Mouse (Mus musculus): Measurements from ENCODE around the gene Gm48551. TPM values are rescaled to one million over a fixed set of nuclear protein-coding genes. Genes with fewer than 3 reads are reported as not detected.

The Gm48551 gene
- polyA plus RNA-seq, 1 experiment from 2014 or later: 3.8 TPM

- H3K27ac ChIP-seq (ENCODE audit: low read depth, low read length): peak overlapping the region; percentile 71
- peak; percentile 96 for ATAC-seq (ENCODE audit: low FRiP score, low TSS enrichment)
- peak overlapping the region; percentile 90 for H3K9ac ChIP-seq (ENCODE audit: low read depth, low read length)
- H3K9me3 ChIP-seq (ENCODE audit: control insufficient read depth, low read length): no peaks in the 10 kb centered on the region
- peaks cover 19% of the 10 kb centered on the region for H3K36me3 ChIP-seq (ENCODE audit: control insufficient read depth, insufficient read depth, low read length)
- peak overlapping the region; percentile 82 for H3K4me3 ChIP-seq (ENCODE audit: low read length)
- H3K4me2 ChIP-seq (replicated peaks; ENCODE audit: low read depth, low read length): peak overlapping the region; percentile 52
- H3K27me3 ChIP-seq (ENCODE audit: control insufficient read depth, insufficient read depth, low read length): no peaks in the 10 kb centered on the region
- WGBS: under 1% methylated on average over 46 of the region's 46 CpGs
- peaks cover 12% of the 10 kb centered on the region for H3K4me1 ChIP-seq (ENCODE audit: control insufficient read depth, insufficient read depth, low read length)
These were observed 5.6 kb upstream of the Gm48551 start for GRCm38 (mm10) chr10:81378553-81379182.

GRCm38 (mm10) chr10:81379183-81379553 is 5.1 kb upstream of the Gm48551 start:
- Histone ChIP-seq H3K4me1 (ENCODE audit: control insufficient read depth, insufficient read depth, low read length) (peaks cover 12% of the 10 kb centered on the region), H3K4me3 (ENCODE audit: low read length) (peak overlapping the region; percentile 49), H3K4me2 (replicated peaks; ENCODE audit: low read depth, low read length) (peak overlapping the region; percentile 52), H3K27ac (ENCODE audit: low read depth, low read length) (peak overlapping the region; percentile 71), H3K36me3 (ENCODE audit: control insufficient read depth, insufficient read depth, low read length) (peaks cover 14% of the 10 kb centered on the region), H3K9ac (ENCODE audit: low read depth, low read length) (peak overlapping the region; percentile 68), H3K27me3 (ENCODE audit: control insufficient read depth, insufficient read depth, low read length) (no peaks in the 10 kb centered on the region), H3K9me3 (ENCODE audit: control insufficient read depth, low read length) (no peaks in the 10 kb centered on the region)
- ATAC-seq (ENCODE audit: low FRiP score, low TSS enrichment): no peak
- 58% methylated on average over 3 of the region's 3 CpGs for WGBS

DNA sequence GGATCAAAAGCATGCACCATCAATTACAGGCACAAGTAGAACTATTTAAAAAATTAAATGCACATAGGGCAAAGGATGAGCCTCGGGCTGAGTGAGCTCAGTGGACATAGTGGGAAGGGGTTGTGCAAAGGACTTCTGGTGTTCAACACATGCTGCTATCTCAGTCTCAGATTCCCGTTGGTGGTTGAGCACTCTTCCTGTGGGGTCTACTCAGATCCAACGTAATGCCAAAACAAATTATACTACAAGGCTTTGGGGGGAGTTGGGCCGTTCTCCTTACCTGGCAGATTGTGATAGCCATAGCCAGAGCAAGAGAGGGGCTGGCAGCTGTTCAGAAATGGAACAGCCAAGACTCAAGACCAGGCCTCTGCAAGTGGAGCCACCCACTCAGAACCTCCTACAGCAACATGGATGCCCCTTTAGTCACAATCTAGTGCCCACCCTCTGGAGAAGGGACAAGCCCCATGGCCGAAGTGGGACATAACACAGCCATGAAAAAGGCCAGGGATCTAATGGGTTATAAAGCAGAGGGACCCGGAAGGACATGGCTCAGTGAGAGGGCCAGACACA is 4.4 kb upstream of the Gm48551 start:
- H3K27ac ChIP-seq (ENCODE audit: low read depth, low read length): no peak overlapping the region
- peaks cover 8% of the 10 kb centered on the region; the same call in 1 of the 2 replicates for H3K36me3 ChIP-seq (ENCODE audit: control insufficient read depth, insufficient read depth, low read length)
- H3K4me1 ChIP-seq (ENCODE audit: control insufficient read depth, insufficient read depth, low read length): peaks cover 12% of the 10 kb centered on the region
- no peaks in the 10 kb centered on the region for H3K9me3 ChIP-seq (ENCODE audit: control insufficient read depth, low read length)
- 94% methylated on average over 6 of the region's 6 CpGs for WGBS
- ATAC-seq (ENCODE audit: low FRiP score, low TSS enrichment): no peak
- H3K9ac ChIP-seq (ENCODE audit: low read depth, low read length): no peak overlapping the region
- H3K4me3 ChIP-seq (ENCODE audit: low read length): no peak overlapping the region
- H3K27me3 ChIP-seq (ENCODE audit: control insufficient read depth, insufficient read depth, low read length): no peaks in the 10 kb centered on the region
- no peak overlapping the region for H3K4me2 ChIP-seq (replicated peaks; ENCODE audit: low read depth, low read length)

DNA sequence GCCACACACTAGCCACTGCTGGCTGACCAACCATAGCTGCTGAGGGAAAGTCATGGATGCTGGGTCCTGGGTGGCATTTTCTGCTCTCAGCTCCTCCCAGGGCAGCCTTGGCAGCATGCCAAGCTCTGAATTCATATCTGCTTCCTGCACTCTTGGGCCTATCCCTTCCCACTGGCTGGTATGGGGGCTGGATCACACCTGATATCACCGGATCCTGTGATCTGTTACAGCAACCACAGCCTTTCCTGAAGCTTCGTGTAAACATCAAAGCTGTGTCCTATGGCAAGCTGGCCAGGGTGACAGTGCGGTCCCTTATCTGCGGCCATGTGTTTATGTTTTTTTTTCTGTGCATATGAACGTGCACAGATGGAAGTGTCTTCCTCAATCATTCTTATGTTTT is 2.2 kb upstream of the Gm48551 start:
- 0 out of 2 replicates have a peak overlapping the region, but pooled peaks have one; percentile 9 for H3K27ac ChIP-seq (ENCODE audit: low read depth, low read length)
- WGBS: 80% methylated on average over 5 of the region's 5 CpGs
- H3K4me2 ChIP-seq (replicated peaks; ENCODE audit: low read depth, low read length): no peak overlapping the region
- no peak for ATAC-seq (ENCODE audit: low FRiP score, low TSS enrichment)
- peaks cover 13% of the 10 kb centered on the region for H3K36me3 ChIP-seq (ENCODE audit: control insufficient read depth, insufficient read depth, low read length)
- H3K9ac ChIP-seq (ENCODE audit: low read depth, low read length): no peak overlapping the region
- no peaks in the 10 kb centered on the region for H3K9me3 ChIP-seq (ENCODE audit: control insufficient read depth, low read length)
- H3K4me1 ChIP-seq (ENCODE audit: control insufficient read depth, insufficient read depth, low read length): peaks cover 13% of the 10 kb centered on the region
- H3K27me3 ChIP-seq (ENCODE audit: control insufficient read depth, insufficient read depth, low read length): no peaks in the 10 kb centered on the region
- no peak overlapping the region for H3K4me3 ChIP-seq (ENCODE audit: low read length)

DNA sequence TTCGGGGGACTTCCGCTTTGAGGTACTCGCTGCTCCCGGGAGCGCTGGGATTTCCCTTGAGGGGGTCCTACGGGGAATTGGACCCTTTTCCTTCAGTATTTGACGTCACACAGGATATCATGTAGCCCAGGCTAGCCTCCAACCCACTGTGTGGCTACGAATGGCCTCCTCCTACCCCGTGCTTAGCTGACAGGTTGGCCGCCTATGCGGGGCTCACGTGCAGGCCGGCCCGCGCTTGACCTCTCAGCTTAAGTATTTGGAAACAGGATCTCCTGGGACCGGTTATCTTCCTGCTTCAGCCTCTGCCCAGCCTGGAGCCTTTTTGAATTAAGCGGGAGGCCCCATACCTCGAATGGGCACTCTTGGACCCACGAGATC is 328 bp downstream of the Gm48551 start:
- H3K4me1 ChIP-seq (ENCODE audit: control insufficient read depth, insufficient read depth, low read length): peaks cover 13% of the 10 kb centered on the region
- H3K27me3 ChIP-seq (ENCODE audit: control insufficient read depth, insufficient read depth, low read length): no peaks in the 10 kb centered on the region
- H3K4me3 ChIP-seq (ENCODE audit: low read length): peak overlapping the region; percentile 98
- H3K9ac ChIP-seq (ENCODE audit: low read depth, low read length): peak overlapping the region; percentile 83
- WGBS: under 1% methylated on average over 19 of the region's 19 CpGs
- peak overlapping the region; percentile 69 for H3K4me2 ChIP-seq (replicated peaks; ENCODE audit: low read depth, low read length)
- peaks cover 30% of the 10 kb centered on the region for H3K36me3 ChIP-seq (ENCODE audit: control insufficient read depth, insufficient read depth, low read length)
- no peaks in the 10 kb centered on the region for H3K9me3 ChIP-seq (ENCODE audit: control insufficient read depth, low read length)
- H3K27ac ChIP-seq (ENCODE audit: low read depth, low read length): peak overlapping the region; percentile 82
- peak; percentile 13; the same call in 1 of the 2 replicates for ATAC-seq (ENCODE audit: low FRiP score, low TSS enrichment)

GRCm38 (mm10) chr10:81385603-81386306 is 1.5 kb downstream of the Gm48551 start:
- WGBS: 83% methylated on average over 22 of the region's 22 CpGs
- ATAC-seq (ENCODE audit: low FRiP score, low TSS enrichment): no peak
- Histone ChIP-seq H3K4me3 (ENCODE audit: low read length) (peak overlapping the region; percentile 98; the same call in 1 of the 2 replicates), H3K9ac (ENCODE audit: low read depth, low read length) (no peak overlapping the region), H3K27me3 (ENCODE audit: control insufficient read depth, insufficient read depth, low read length) (no peaks in the 10 kb centered on the region), H3K36me3 (ENCODE audit: control insufficient read depth, insufficient read depth, low read length) (peaks cover 30% of the 10 kb centered on the region), H3K4me2 (replicated peaks; ENCODE audit: low read depth, low read length) (peak overlapping the region; percentile 69), H3K9me3 (ENCODE audit: control insufficient read depth, low read length) (no peaks in the 10 kb centered on the region), H3K4me1 (ENCODE audit: control insufficient read depth, insufficient read depth, low read length) (peaks cover 14% of the 10 kb centered on the region), H3K27ac (ENCODE audit: low read depth, low read length) (no peak overlapping the region)

DNA sequence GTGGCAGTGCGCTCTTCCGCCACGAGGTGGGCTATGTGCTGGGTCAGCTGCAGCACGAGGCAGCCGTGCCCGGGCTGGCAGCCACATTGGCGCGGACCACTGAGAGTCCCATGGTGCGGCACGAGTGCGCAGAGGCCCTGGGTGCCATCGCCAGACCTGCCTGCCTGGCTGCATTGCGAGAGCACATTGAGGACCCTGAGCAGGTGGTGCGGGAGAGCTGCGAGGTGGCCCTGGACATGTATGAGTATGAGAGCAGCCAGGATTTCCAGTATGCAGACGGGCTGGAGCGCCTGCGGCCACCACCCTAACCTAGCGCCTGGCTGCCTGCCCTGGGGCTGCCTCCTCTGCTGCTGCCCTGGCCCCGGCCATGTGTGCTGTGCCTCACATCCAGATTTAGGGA is 3.5 kb downstream of the Gm48551 start:
- WGBS: 95% methylated on average over 20 of the region's 20 CpGs
- H3K4me2 ChIP-seq (replicated peaks; ENCODE audit: low read depth, low read length): no peak overlapping the region
- H3K4me1 ChIP-seq (ENCODE audit: control insufficient read depth, insufficient read depth, low read length): peaks cover 15% of the 10 kb centered on the region
- H3K9me3 ChIP-seq (ENCODE audit: control insufficient read depth, low read length): no peaks in the 10 kb centered on the region
- H3K27me3 ChIP-seq (ENCODE audit: control insufficient read depth, insufficient read depth, low read length): no peaks in the 10 kb centered on the region
- H3K4me3 ChIP-seq (ENCODE audit: low read length): no peak overlapping the region
- H3K36me3 ChIP-seq (ENCODE audit: control insufficient read depth, insufficient read depth, low read length): peaks cover 32% of the 10 kb centered on the region
- H3K9ac ChIP-seq (ENCODE audit: low read depth, low read length): no peak overlapping the region
- no peak overlapping the region for H3K27ac ChIP-seq (ENCODE audit: low read depth, low read length)
- ATAC-seq (ENCODE audit: low FRiP score, low TSS enrichment): no peak

DNA sequence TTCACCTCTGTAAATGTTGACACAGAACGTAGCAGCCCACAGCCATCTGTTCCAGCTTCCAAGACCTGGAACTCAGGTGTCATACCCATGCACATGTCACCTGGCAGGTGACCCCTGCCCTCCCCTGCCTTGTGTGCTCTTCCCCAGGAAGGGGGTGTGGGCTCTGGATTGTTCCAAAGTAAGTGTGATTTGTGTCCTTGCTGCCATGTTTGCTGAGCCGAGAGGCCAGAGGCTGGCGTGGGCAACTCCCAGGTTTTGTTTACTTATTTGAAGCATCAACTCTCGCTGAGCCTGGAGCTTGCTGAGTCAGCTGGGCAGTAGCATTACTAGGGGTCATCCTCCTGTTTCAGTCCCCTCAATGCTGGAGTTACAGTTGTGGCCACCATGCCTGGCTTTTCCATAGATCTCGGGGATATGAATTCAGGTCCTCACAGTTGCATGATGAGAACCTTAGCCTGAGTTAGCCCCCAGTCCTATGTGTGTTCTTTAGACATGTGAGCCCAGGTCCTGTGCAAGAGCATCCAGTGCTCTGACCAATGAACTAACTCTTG is 4.3 kb downstream of the Gm48551 start, which contains the start of gene Gm48552:
Gm48552 (plus strand) TSS at position 501 of the 551 bp plus-strand sequence.
- 76% methylated on average over 5 of the region's 5 CpGs for WGBS
- no peak for ATAC-seq (ENCODE audit: low FRiP score, low TSS enrichment)
- Histone ChIP-seq H3K4me2 (replicated peaks; ENCODE audit: low read depth, low read length) (no peak within 1 kb of the TSS), H3K9me3 (ENCODE audit: control insufficient read depth, low read length) (no peaks in the 10 kb centered on the region), H3K4me1 (ENCODE audit: control insufficient read depth, insufficient read depth, low read length) (peaks cover 24% of the 10 kb centered on the region), H3K36me3 (ENCODE audit: control insufficient read depth, insufficient read depth, low read length) (peaks cover 32% of the 10 kb centered on the region), H3K4me3 (ENCODE audit: low read length) (no peak within 1 kb of the TSS), H3K9ac (ENCODE audit: low read depth, low read length) (no peak within 1 kb of the TSS), H3K27me3 (ENCODE audit: control insufficient read depth, insufficient read depth, low read length) (no peaks in the 10 kb centered on the region), H3K27ac (ENCODE audit: low read depth, low read length) (no peak within 1 kb of the TSS)

DNA sequence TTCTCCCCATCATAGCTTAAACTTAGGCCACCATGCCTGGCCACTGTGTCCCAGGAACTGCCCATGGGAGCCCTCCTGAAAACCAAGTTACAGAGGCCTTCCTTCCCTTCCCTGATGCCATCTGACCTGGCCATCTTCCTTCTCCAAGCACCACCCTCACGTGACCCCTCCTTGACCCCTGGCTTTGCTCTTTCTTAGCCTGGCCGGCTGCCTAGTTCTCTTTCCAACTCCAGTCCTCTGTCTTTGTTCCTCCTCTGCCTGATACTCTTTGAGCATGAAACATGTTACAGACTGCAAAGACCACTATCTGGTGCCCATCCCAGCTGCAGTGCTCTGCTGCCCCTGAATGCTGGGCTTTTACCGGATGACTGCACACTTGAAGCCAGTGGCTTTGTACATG is 5.1 kb downstream of the Gm48551 start:
- 46% methylated on average over 3 of the region's 3 CpGs for WGBS

More for the DNA sequence above, 5.1 kb downstream of the Gm48551 start:
- H3K4me3 ChIP-seq (ENCODE audit: low read length): no peak overlapping the region
- H3K36me3 ChIP-seq (ENCODE audit: control insufficient read depth, insufficient read depth, low read length): peaks cover 32% of the 10 kb centered on the region
- no peak overlapping the region for H3K4me2 ChIP-seq (replicated peaks; ENCODE audit: low read depth, low read length)
- H3K27ac ChIP-seq (ENCODE audit: low read depth, low read length): no peak overlapping the region
- no peaks in the 10 kb centered on the region for H3K27me3 ChIP-seq (ENCODE audit: control insufficient read depth, insufficient read depth, low read length)
- no peak for ATAC-seq (ENCODE audit: low FRiP score, low TSS enrichment)
- H3K9ac ChIP-seq (ENCODE audit: low read depth, low read length): no peak overlapping the region
- H3K9me3 ChIP-seq (ENCODE audit: control insufficient read depth, low read length): no peaks in the 10 kb centered on the region
- H3K4me1 ChIP-seq (ENCODE audit: control insufficient read depth, insufficient read depth, low read length): peaks cover 27% of the 10 kb centered on the region

All from kidney, embryonic 14.5 days (tissue).